Mouse (Mus musculus) adrenal gland, adult 10 weeks (tissue): ENCODE data around the gene Gas2l1. TPM values are rescaled to one million over a fixed set of nuclear protein-coding genes. Genes with fewer than 3 reads are reported as not detected.

Experiments
- polyA plus RNA-seq: library from polyadenylated mRNA; stranded (reverse); fragments of 350-450 nt; fragmentation: Illumina TruSeq; extraction: RNeasy Lipid Tissue Mini Kit (QIAGEN cat#74804); gene quantifications from one replicate; pipeline ENCODE4 v1.2.3, GENCODE M21; 2014; ENCODE audit warnings: low read depth, low replicate concordance

Gene Gas2l1
- polyA plus RNA-seq: 4.2 TPM

DNA sequence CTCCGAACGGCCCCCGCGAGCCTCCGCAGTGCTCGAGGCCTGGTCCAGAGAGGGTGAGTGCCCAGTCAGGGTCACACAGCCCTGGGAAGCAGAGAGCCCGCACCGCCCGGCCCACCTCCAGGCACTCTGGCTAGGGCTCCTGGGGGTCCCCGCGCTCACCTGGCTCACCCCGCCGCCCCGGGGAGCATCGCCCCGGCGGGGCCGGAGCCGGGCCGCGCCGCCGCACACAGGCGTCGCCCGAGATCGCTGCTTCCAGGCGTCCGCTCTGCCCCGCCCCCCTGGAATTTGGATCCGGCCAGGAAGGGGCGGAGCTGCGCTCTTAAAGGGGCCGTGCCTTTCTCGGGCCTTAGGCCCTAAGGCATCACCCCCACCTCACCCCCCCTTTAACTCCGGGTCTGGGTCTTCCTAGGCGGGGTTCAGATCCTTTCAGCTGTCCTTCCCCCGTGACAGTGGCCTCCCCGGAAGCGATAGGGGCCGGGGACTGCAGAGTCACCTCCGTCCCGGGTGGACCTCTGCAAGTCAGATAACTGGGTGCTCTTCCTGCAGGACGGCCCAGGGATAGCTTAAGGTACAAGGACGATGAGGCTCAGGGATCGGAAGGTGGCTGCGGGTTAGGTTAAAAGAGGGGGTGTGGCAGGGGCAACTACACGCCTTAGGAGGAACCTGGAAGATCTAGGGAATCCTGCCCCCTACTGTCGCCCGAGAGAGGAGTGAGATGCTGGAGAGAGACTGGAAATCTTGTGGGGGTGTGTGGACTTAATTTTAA is at the start of gene Gas2l1:
Gene Gas2l1, minus strand, starts transcription at position 272 of the 766 bp plus-strand sequence.

DNA sequence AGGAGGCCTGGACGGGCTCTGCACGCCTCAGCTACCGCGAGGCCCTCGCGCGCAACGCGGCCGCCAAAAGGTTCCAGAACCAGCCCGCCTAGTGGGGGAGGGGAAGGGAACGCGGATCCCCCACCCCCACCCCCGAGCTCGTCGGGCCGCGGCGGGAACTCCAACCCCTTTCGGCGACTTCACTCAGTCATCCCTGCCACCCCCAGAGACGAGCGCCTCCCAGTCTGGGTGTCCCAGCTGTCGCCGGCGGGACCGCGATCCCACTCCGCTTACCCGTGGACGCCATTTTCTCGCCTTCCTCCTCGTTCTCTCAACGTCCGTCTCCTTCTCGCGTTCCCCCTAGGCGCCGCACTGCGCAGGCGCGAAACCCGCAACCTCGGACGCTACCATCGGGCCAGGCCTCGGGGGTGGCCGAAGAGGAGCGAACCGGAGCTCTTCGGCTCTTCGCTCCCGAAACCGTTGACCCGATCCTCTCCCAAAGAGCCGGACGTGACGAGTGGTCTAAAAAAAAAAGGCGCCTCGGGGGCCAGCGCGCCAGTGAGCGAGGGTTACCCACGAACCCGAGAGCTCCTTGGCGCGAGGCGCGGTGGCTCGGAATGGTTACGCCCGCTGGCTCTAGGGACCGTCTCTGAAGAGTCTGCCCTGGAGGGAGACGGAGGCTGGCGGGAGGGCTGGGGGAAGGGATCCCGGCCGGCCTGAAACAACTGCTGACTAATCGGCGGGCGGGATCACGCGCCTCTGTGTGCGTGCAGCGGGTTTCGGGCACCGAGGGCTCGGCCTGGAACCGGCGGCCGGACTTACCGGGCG is 33.8 kb upstream of the Gas2l1 start, which contains the start of the genes Rhbdd3 and Ewsr1:
Gene Rhbdd3, plus strand, starts transcription at position 191 of the 807 bp plus-strand sequence.
Gene Ewsr1, minus strand, starts transcription at position 531 of the 807 bp plus-strand sequence.

DNA sequence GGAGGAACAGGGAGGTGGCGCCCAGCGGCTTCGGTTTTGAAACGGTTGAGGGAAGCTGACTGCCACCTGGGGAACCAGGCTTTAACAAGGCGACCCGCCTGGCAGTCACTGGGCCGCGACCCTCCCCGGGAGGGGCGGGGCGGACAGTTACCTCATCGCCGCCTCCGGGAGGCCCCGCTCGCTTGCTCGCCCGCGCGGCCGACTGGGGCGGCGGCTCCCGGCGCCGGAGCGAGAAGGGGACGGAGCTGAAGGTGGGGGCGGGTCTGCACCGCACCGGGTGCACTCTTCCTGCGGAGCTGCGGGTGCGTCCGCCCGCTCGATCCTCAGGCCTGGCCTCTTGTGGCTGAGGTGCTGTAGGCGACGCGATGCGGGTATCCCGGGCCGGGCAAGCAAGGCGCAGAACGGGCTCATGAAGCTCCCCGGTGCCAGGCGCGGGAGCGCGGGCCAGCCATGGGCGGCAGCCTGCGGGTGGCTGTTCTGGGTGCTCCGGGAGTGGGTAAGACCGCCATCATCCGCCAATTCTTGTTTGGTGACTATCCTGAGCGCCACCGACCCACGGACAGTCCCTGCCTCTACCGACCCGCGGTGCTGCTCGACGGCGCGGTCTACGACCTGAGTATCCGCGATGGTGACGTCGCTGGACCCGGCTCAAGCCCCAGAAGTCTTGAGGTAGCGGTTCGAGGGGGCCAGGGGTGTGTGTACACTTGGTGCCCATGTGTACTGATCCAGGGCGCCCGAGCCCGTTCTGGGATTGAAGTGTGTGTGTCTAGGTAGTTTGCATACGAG is 7.1 kb downstream of the Gas2l1 start, which contains the start of gene Rasl10a:
Gene Rasl10a, plus strand, starts transcription at position 273 of the 786 bp plus-strand sequence.

Other genes with a start within 250 kb of the Gas2l1 start
- gene Nf2, start 215.8 kb downstream of the Gas2l1 start, polyA plus RNA-seq: 217 TPM
- 25.3 TPM for gene Nipsnap1, start 191.4 kb downstream of the Gas2l1 start, polyA plus RNA-seq
- 8.7 TPM for gene Thoc5, start 170.0 kb downstream of the Gas2l1 start, polyA plus RNA-seq
- gene Nefh, start 117.3 kb downstream of the Gas2l1 start, polyA plus RNA-seq: 1.1 TPM
- gene Ap1b1, start 78.5 kb downstream of the Gas2l1 start, polyA plus RNA-seq: 71.3 TPM
- not detected for gene Rasl10a, start 7.2 kb downstream of the Gas2l1 start, polyA plus RNA-seq
- not detected for gene Rhbdd3, start 33.6 kb upstream of the Gas2l1 start, polyA plus RNA-seq
- gene Ewsr1, start 33.9 kb upstream of the Gas2l1 start, polyA plus RNA-seq: 224 TPM
- gene Emid1, start 86.9 kb upstream of the Gas2l1 start, polyA plus RNA-seq: not detected
- 3.0 TPM for gene Kremen1, start 196.2 kb upstream of the Gas2l1 start, polyA plus RNA-seq